Mouse (Mus musculus): ENCODE measurements at regions not wholly inside any gene's neighbourhood (a gene's known extent, or its start where the extent isn't known, plus 50 kb on each side); places are given as distances from the start of the nearest gene placed in this dataset.

- no peak for TF ChIP-seq POLR2A (IDR thresholded peaks at IDR 0.05; ENCODE audit: borderline replicate concordance, extremely low read depth, low read depth, low read length)
- no peak for TF ChIP-seq CTCF (IDR thresholded peaks at IDR 0.05; ENCODE audit: insufficient read depth, low read length)
These were observed 211.4 kb downstream of the Tgfb2 start for GRCm38 (mm10) chr1:186494411-186494783.

Measured in lung, adult 2 months (tissue).